In the genomic region with DNA sequence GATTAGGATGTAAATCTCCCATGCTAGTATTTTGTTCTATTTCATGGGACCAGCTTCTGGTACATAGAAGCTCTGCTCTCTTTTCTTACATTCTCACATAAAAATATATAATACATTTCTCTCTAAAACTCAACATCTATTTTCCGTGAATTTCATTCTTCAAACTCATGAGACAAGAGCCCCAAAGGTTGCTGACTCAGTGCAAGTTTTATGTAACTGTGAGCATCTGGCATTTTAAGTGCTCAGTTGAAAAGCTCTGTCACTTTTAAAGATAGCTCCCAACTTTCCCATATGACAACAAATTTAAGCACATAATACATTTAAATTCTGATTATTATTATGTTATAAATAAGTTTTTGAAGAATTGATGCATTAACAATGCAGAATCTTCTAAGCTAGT, we compare ENCODE assay signal across 19 mouse cellular contexts.
"Had no signal": no experiment of that assay in that cellular context is flagged by ENCODE, and none has a peak within 500 bp of the region (broad histone marks: within the 10 kb centered on the region; RNA-seq: fewer than 3 reads in every experiment).

No protein-coding gene starts in this region.

- H3K4me2 ChIP-seq: liver, embryonic 15.5 days; lung, embryonic 15.5 days; midbrain, embryonic 11.5 days; midbrain, embryonic 13.5 days; midbrain, embryonic 15.5 days; neural tube, embryonic 12.5 days; stomach, embryonic 15.5 days had no signal

- H3K27ac ChIP-seq: liver, embryonic 15.5 days; lung, embryonic 15.5 days; macrophage; midbrain, embryonic 13.5 days; midbrain, embryonic 15.5 days; neural tube, embryonic 12.5 days; stomach, embryonic 15.5 days; stomach, postnatal 0 days had no signal

- H3K4me1 ChIP-seq: liver, embryonic 15.5 days; lung, embryonic 15.5 days; megakaryocyte, embryonic 14.5 days; midbrain, embryonic 13.5 days; midbrain, embryonic 15.5 days; neural tube, embryonic 12.5 days; stomach, embryonic 15.5 days had no signal

- H3K27me3 ChIP-seq: liver, embryonic 15.5 days; lung, embryonic 15.5 days; megakaryocyte, embryonic 14.5 days; midbrain, embryonic 13.5 days; midbrain, embryonic 15.5 days; neural tube, embryonic 12.5 days; stomach, embryonic 15.5 days had no signal

- H3K9ac ChIP-seq: liver, embryonic 15.5 days; liver, postnatal 0 days; lung, embryonic 15.5 days; midbrain, embryonic 13.5 days; midbrain, embryonic 15.5 days; neural tube, embryonic 12.5 days; stomach, embryonic 15.5 days had no signal

- H3K36me3 ChIP-seq: liver, embryonic 15.5 days; lung, embryonic 15.5 days; midbrain, embryonic 13.5 days; midbrain, embryonic 15.5 days; neural tube, embryonic 12.5 days; stomach, embryonic 15.5 days had no signal

- H3K9me3 ChIP-seq: liver, embryonic 15.5 days; lung, embryonic 15.5 days; megakaryocyte, embryonic 14.5 days; midbrain, embryonic 13.5 days; midbrain, embryonic 15.5 days; neural tube, embryonic 12.5 days; stomach, embryonic 15.5 days had no signal

- DNase-seq: liver, postnatal 0 days; lung, adult 2 months; lung, postnatal 14 days; lung, postnatal 36 days; right cerebral cortex, postnatal 25 days; thymus, adult 18-20 months; thymus, postnatal 14 days; thymus, postnatal 36 days had no signal

- ATAC-seq: liver, postnatal 0 days; lung, postnatal 0 days; midbrain, embryonic 13.5 days; midbrain, embryonic 15.5 days had no signal

- H3K4me3 ChIP-seq: liver, embryonic 15.5 days; lung, embryonic 15.5 days; megakaryocyte, embryonic 14.5 days; midbrain, embryonic 13.5 days; midbrain, embryonic 15.5 days; neural tube, embryonic 12.5 days; stomach, embryonic 15.5 days had no signal
